Mouse (Mus musculus) G1E-ER4 (cell line): ENCODE results near the gene Il22ra2. TPM values are rescaled to one million over a fixed set of nuclear protein-coding genes. Genes with fewer than 3 reads are reported as not detected.

ENCODE experiments used
- GATA1 ChIP-seq: IDR thresholded peaks from one replicate; pipeline ENCODE4 v1.8.0; 2012; ENCODE audit warnings: low read length, inconsistent platforms
- polyA plus RNA-seq: library from polyadenylated mRNA; stranded (reverse); fragments of >175 nt; gene quantifications from 2 replicates; pipeline ENCODE4 v1.2.3, GENCODE M21; 2012

Gene Il22ra2
- polyA plus RNA-seq = not detected in 2 replicates

DNA sequence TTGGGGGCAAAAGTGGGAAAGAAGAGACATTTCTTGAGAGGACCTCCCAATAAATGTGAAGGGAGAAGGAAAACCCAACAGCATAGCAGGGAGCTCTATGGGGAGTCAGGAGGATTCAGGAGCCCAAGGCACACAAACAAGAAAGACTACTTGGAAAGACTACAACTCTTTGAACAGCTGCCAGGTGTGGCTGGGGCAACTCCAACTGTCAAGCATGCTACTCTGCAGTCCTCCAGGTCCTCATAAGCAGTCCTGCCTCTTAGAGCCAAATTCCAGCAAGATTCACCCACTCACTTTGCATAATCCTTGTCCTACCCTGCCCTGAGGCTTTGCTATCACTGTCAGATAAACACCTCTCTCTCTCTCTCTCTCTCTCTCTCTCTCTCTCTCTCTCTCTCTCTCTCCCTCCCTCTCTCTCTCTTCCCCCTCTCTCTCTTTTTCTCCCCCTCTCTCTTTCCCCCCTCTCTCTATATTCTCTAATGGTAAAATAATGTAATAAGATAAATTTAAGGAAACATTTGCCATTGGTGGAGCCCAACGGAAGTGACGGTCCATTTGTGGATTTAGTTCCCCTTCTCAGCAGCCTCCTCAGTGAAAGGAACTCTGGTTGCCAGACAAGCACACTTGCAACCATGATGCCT lies at the start of gene Il22ra2:
Il22ra2 (plus strand) TSS at position 591 of the 641 bp plus-strand sequence.
- no peak for TF ChIP-seq GATA1

DNA sequence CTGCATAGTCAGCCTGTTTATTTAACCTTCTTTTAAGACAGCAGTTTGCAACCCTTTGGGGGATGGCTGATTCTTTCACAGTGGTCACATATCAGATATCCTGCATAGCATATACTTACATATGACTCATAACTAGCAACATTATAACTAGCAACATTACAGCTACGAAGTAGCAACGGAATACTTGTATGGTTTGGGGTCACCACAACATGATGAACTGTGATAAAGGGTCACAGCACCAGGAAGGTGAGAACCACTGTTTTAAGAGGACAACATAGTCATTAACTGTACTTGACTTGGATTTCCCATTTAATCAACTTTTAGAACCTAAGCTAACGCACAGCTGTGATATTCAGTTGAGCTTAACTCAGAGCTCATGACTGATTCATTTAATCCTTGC lies 44.2 kb upstream of the Il22ra2 start:
- TF ChIP-seq GATA1 = no peak

DNA sequence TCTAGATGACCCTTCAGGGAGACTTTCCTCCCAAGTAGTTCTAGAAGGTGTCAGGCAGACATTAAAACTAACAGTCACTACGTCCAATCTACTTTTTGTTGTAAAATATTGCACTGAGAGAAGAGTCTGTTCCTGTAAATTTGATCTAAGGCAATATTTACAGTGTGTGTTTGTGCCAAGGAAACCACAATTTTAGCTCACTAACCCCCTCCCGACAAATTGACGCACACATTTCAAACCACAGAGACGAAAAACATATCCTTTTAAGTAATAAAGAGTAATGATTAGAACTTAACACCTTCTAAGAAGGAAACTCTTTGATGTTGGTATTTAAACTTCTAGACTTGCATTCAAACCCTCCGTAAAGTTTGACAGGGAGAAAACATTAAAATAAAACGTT lies 43.8 kb upstream of the Il22ra2 start:
- no peak for TF ChIP-seq GATA1

DNA sequence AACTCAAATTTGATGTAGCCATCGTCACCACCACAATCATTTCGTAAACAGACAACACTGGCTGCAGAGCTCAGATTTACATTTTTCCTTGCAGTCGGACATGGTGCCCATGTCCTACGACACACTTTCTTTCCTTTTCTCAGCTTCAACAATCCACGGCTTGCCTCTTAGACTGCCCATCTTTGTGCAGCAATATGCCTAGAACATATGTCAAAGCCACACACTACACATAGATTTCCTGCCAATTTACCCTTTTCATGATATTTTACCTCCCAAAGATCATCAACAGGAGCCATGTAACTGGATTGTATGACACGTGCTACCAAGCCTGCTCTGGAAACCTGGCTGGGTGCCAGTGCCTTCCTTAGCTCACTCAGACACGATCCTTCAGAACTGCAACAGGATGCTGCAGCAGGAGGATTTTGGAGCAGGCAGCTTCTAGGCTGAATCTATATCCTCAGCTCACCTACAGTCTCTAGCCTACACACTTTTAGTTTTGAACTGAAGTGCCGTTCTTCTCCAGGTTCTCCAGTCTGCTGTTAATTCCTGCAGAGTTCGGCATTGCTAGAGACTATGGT lies 43.3 kb upstream of the Il22ra2 start:
- TF ChIP-seq GATA1 = no peak

DNA sequence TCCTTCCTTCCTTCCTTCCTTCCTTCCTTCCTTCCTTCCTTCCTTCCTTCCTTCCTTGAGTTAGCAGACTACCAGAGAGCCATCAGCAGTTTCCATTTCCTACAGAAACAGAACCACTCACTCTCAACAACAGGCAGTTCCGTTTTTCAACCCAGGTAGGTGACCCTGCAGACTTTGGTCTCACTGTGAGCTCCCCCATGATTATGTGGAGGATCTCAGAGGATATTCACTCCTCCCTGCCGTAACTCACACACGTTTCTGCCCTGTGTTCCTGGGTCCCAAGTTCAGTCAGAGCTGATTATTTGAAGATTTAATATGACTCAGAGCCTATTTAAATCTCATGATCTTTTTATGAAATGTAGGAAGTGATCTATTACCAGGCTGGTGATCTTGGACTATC lies 41.1 kb upstream of the Il22ra2 start:
- no peak for TF ChIP-seq GATA1

DNA sequence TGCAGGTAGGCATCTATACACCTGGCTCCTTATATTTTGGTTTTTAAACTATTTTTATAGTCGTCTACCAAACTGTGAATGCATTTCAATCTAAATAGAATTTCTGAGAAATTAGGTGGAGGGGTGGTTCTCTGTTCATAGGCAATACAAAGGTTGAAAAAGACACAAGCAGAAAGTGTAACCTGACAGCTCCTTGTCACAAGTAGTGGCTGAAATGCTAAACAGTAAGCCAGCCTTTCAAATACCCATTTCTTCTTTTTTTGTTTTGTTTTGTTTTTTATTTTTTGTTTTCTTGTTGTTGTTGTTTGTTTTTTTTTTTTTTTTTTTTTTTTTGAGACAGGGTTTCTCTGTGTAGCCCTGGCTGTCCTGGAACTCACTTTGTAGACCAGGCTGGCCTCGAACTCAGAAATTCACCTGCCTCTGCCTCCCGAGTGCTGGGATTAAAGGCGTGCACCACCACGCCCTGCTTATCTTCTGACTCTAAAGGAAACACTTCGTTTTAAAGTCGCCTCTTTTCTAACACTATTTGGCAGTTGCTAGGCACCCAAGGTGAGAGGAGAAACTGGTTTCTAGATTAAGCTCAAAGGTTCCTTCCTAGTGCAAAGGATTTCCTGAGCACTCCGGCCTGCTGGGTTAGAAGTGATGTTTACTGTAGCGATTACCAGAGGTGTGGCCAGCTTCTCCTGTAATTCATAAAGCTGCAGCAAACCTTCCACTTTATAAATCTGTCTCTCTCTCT lies 39.8 kb upstream of the Il22ra2 start:
- no peak for TF ChIP-seq GATA1

DNA sequence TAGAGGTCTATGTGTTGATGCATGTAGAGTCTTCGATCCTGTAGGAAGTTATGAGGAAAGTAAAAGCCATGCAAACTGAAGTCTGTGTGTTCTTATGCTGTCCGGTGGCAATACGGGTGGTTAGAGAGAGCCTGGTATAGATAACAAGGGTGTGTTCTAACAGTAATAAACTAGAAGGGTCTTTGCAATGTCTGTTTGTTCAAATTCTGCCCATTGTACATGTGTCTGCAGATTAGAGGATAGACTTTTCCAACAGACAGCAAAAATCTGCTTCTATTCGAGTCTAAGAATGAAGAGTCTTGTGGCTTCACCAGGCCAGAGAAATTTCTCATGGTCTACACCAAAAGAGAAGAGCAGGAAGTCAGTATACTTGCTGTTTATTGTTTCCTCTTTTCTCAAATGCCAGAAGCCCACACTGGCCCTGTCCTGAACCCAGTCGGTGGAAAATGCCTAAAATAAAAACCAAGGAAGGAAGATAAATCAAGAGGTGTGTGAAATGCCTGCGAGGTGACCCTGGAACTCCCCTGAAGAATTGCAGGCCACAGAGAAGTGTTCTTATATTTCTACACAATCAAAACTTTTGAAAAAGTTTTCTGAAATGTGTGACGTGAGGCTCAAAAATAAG lies 38.9 kb upstream of the Il22ra2 start:
- no peak for TF ChIP-seq GATA1

DNA sequence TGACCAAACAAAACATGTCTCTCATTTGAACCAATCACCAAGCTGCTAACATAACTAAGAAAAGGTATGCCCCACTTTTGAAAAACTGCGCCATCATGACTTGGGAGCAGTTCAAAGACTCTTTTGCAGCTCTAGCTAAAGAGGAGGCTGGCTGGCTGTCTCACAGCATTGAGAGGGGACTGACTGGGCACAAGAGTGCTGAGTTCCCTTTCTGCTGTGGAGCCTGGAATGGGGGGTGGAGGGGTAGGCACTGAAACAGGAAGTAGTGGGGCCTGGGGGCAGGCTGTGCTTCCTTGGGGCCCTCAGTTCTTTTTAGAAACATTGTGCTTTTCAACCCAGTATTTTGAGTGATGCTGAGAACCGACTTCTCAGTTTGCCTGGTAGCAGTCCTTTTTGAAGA lies 37.7 kb upstream of the Il22ra2 start:
- no peak for TF ChIP-seq GATA1

DNA sequence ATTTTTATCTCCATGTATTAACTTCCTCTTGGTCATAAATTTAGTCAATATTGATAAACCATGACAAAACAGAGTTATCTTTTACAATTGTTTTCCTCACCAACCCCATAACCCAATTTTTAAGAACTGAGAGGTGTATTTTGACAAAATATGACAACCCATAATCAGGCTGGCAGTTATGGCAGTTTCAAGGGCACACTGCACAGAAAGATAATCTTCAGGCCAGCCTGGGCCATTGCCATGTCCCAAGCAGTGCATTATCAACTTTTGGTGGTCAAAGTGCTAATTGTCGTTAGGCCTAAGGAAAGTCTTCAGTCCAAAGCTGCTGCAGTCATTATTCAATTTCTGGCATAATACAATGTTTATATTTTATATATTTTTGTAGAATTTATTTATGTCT lies 37.0 kb upstream of the Il22ra2 start:
- TF ChIP-seq GATA1 = no peak

DNA sequence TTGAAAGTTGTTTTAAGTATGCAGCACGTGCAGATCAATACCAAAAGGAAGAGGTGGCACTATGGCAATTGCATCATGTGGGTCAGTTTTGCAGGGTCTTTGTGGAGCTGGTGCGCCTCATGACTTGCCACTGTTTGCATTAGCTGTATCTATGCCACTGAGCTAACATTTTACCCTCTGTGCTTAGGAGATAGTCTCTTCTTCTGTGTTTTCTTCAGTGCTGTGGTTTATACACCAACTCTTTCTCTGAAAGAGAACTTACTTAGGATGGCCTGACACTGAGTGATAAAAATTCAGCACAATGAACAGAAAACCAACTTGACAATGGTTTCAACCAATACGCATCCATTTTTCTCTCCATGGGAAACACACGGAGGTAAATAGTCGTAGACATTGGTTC lies 35.9 kb upstream of the Il22ra2 start:
- no peak for TF ChIP-seq GATA1

DNA sequence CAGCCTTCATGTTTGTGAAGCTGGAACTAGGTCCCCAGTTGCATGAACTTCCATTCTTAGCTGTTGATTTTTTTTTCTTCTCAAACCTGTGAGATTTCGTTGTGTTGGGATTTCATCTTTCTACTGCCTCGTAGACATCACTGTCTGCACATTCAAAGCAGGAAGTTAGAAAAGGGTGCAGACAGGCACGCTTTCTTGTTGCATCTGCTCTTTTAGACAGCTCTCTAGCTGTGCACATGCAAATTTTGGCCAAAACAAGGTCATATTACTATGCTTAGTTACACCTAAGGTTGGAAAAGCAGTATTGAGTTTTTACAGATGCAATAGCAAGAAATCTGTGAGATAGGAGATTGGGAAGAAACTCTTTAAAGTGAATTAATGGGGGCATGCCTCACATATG lies 34.5 kb upstream of the Il22ra2 start:
- TF ChIP-seq GATA1 = no peak

DNA sequence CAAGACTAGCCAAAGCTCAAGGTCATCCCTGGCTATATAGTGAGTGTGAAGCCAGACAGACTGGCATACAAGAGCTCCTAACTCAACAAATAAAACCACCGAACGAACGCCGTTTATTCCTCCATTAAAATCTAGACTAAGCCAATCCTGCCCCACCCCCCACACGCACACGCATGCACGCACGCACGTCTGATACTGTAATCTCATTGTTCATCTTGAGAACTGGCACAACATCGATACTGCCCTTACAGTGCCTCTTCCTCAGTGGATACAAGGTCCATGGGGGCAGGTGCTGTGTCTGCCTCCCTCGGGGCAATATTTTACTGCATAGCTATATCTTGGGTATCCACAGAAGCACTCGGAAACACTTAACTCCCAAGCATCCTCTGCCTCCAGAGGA lies 32.2 kb upstream of the Il22ra2 start:
- TF ChIP-seq GATA1 = no peak

DNA sequence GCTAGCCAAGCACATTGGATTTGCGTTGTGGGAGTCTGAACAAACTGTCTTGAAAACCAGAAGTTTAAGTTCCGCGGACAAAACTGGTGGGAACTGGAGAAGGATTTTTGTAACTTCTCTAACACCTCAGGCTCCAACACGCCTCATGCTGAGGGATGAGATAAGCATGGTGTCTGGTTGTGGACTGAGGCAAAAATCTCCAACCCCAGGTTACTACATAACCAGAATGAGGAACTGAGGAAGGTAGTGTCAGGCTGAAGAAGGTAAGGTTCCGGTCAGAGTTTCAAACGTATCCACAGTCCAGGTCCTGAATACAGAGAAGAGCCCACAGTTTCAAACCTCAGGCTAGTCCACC lies 30.5 kb upstream of the Il22ra2 start:
- TF ChIP-seq GATA1 = no peak

DNA sequence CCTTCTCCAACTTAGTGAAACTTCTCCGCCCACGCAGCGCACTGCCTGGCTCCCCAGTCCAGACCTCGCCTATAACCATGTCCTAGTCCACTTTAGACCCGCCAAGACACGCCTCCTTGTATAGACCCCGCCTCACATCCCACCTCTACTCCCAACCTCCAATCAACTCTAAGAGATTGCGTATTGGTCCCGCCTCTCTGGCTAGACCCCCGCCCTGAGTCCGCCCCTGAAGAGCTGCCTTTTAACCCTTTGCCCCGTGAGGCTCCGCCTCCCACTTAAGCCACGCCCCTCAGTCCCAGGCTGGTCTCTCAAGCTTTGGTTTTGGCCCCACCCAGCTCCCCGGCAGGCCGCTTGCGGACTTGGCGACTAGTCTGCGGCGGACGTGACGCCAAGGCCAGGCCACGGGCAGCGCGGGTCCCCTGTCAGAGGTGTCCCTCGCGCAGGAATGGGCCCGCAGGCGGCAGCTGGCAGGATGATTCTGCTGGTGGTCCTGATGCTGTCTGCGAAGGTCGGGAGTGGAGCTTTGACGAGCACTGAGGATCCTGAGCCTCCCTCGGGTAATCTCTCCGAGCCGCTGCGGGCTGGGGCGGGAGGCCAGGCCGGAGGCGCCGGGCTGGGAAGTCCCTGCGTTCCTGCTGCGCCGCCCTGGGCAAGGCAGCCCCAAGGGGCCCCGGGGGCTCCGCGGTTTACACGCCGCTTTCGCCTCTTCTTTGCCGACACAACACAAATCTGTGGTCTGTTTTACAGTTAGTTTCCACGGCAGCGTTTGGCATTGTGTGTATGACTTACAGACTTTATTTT lies 30.0 kb upstream of the Il22ra2 start, which contains the start of gene Ifngr1:
Ifngr1 (plus strand) TSS at position 309 of the 801 bp plus-strand sequence.
- no peak for TF ChIP-seq GATA1

DNA sequence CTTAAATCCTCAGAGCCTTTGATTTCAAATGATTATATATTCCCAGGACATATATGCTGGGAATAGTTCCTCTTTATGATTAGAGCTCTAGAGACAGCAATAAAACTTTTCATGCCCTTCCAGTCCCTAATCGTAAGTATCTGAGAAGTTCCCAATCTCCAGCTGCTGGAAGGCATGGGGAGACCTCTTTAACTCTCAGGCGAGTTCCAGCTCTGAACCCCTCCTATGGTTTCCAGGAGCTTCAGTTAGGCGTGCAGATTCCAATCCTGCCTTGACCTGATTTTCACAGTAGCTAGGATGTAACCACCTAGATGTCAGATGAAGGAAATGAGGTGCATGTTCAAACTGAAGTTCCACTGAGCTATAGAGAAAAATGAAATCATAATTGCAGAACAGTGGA lies 29.2 kb upstream of the Il22ra2 start:
- TF ChIP-seq GATA1 = no peak

DNA sequence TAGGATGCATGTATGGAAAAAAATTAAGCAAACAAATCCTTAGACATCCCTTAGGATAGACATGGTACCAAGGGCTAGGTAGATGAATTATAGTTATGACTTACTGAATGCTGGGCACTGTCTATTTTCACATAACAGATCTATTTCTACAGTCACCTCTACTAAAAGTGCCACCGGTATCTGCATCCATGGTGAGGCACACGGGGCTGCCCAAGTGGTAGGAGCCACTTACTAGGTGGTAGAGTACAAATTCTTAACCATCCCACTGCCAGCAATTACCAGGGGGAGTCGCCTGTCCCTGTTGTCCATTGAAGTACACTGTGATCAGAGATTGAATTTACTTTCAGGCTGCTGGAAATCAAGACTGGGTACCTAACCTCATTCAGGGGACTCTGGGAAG lies 28.5 kb upstream of the Il22ra2 start:
- TF ChIP-seq GATA1 = no peak
